Comparison of ENCODE assay signal across 8 mouse cellular contexts in the genomic region with DNA sequence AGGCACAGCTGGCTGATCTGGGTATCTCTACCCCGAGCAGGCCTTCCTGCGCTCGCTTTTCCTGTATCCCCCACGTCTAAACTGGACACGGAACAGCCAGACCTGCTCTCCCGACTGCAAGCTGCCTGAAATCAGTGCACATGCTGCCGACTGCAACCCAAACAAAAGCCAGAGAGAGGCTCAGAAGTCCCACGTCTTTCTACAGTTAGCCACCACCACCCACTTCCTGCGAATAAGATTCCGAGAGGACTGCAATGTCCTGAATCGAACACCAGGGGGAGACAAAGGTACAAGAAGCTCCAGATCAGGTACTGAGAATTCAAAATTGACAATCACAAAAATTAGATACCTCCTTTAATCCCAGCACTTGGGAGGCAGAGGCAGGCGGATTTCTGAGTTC. TPM values are rescaled to one million over a fixed set of nuclear protein-coding genes. Genes with fewer than 3 reads are reported as not detected.
A peak's percentile ranks its signal among the peaks of the same experiment; 100 is the strongest.
DNase-seq lines count a peak whose midpoint lies in the region; ATAC-seq lines count a peak whose summit lies in the region.

No protein-coding gene starts in this region.

- H3K4me3 ChIP-seq in heart, embryonic 12.5 days: peak overlapping the region; percentile 20; the same call in 1 of the 2 replicates
- H3K4me3 ChIP-seq in liver, embryonic 11.5 days (ENCODE audit: low read depth, low read length): no peak overlapping the region
- H3K4me3 ChIP-seq in stomach, embryonic 15.5 days (replicated peaks): no peak overlapping the region; the same call in 1 of the 2 replicates

- H3K27me3 ChIP-seq in heart, embryonic 12.5 days (replicated peaks): no peaks in the 10 kb centered on the region
- H3K27me3 ChIP-seq in liver, embryonic 11.5 days (replicated peaks; ENCODE audit: control insufficient read depth, insufficient read depth, low read length): no peaks in the 10 kb centered on the region
- H3K27me3 ChIP-seq in stomach, embryonic 15.5 days (replicated peaks): no peaks in the 10 kb centered on the region

- H3K36me3 ChIP-seq in heart, embryonic 12.5 days: no peaks in the 10 kb centered on the region
- H3K36me3 ChIP-seq in liver, embryonic 11.5 days (ENCODE audit: control insufficient read depth, insufficient read depth, low read length): no peaks in the 10 kb centered on the region
- no peaks in the 10 kb centered on the region for H3K36me3 ChIP-seq in stomach, embryonic 15.5 days

- H3K4me1 ChIP-seq in heart, embryonic 12.5 days (replicated peaks): no peaks in the 10 kb centered on the region
- H3K4me1 ChIP-seq in liver, embryonic 11.5 days (replicated peaks; ENCODE audit: control insufficient read depth, insufficient read depth, low read length): no peaks in the 10 kb centered on the region
- no peaks in the 10 kb centered on the region for H3K4me1 ChIP-seq in stomach, embryonic 15.5 days

- ATAC-seq in heart, embryonic 12.5 days (ENCODE audit: insufficient number of reproducible peaks, low FRiP score): no peak
- 0 out of 2 replicates have a peak, but pooled peaks have one; percentile 12 for ATAC-seq in liver, embryonic 11.5 days (replicated peaks; ENCODE audit: low FRiP score)
- ATAC-seq in stomach, embryonic 15.5 days (ENCODE audit: insufficient read depth, low FRiP score, low read depth): no peak

- whole genome bisulfite sequencing in heart, embryonic 12.5 days: 17% methylated on average over 12 of the region's 12 CpGs
- 22% methylated on average over 12 of the region's 12 CpGs for WGBS in liver, embryonic 11.5 days
- WGBS in stomach, embryonic 15.5 days: 21% methylated on average over 12 of the region's 12 CpGs

- H3K27ac ChIP-seq in heart, embryonic 12.5 days (ENCODE audit: poor library complexity, severe bottlenecking): no peak overlapping the region
- no peak overlapping the region for H3K27ac ChIP-seq in liver, embryonic 11.5 days (ENCODE audit: low read depth, low read length)
- no peak overlapping the region for H3K27ac ChIP-seq in stomach, embryonic 15.5 days

- 0 out of 2 replicates have a peak, but pooled peaks cover 5% of the 10 kb centered on the region for H3K9me3 ChIP-seq in heart, embryonic 12.5 days (replicated peaks)
- H3K9me3 ChIP-seq in liver, embryonic 11.5 days (ENCODE audit: control insufficient read depth, low read length): 0 out of 2 replicates have a peak, but pooled peaks cover 2% of the 10 kb centered on the region
- H3K9me3 ChIP-seq in stomach, embryonic 15.5 days: no peaks in the 10 kb centered on the region

- no peak overlapping the region for H3K9ac ChIP-seq in heart, embryonic 12.5 days
- H3K9ac ChIP-seq in liver, embryonic 11.5 days (ENCODE audit: low read depth, low read length): no peak overlapping the region
- H3K9ac ChIP-seq in stomach, embryonic 15.5 days: no peak overlapping the region; the same call in 1 of the 2 replicates

- peak overlapping the region; percentile 57 for H3K4me2 ChIP-seq in heart, embryonic 12.5 days
- peak overlapping the region; percentile 52 for H3K4me2 ChIP-seq in liver, embryonic 11.5 days
- peak overlapping the region; percentile 44 for H3K4me2 ChIP-seq in stomach, embryonic 15.5 days

- DNase-seq in B cell, adult 2 months: peak; percentile 80 to 84
- peak; percentile 49 to 50 for DNase-seq in adrenal gland, adult 18-20 months (ENCODE audit: low spot score in 2 of 2)
- peak; percentile 77 for DNase-seq in embryo, embryonic 9.5 days (ENCODE audit: extremely low spot score)
- peak; percentile 78 for DNase-seq in kidney, postnatal 14 days
- DNase-seq in liver, embryonic 11.5 days (ENCODE audit: low spot score): peak; percentile 66
- peak; percentile 72 for DNase-seq in neural tube, embryonic 10.5 days (ENCODE audit: extremely low spot score, low spot score)

RNA-seq across cellular contexts. Expression of a gene that starts 13.8 kb away (rescaled TPM):
- total RNA-seq in adrenal gland, adult 18-20 months (2021): 10 to 100 TPM; 18.9 to 19.1 TPM
- 34.0 and 35.7 TPM in 2 replicates for polyA plus RNA-seq in heart, embryonic 12.5 days (2016; fragmentation: Nextera tagmentation; extraction: Ambion mirVana)
- 128 and 131 TPM in 2 replicates for polyA plus RNA-seq in liver, embryonic 11.5 days (2014; fragmentation: Nextera tagmentation; extraction: Ambion mirVana)
- 44.8 and 50.6 TPM in 2 replicates for polyA plus RNA-seq in stomach, embryonic 15.5 days (2015; fragmentation: Nextera tagmentation; extraction: Ambion mirVana)

RNA-seq across cellular contexts. Expression of a gene that starts 13.8 kb away (rescaled TPM):
- total RNA-seq in adrenal gland, adult 18-20 months (2021): 10 to 100 TPM; 16.8 to 23.7 TPM
- 20.6 and 24.1 TPM in 2 replicates for polyA plus RNA-seq in heart, embryonic 12.5 days (2016; fragmentation: Nextera tagmentation; extraction: Ambion mirVana)
- 37.1 and 44.6 TPM in 2 replicates for polyA plus RNA-seq in liver, embryonic 11.5 days (2014; fragmentation: Nextera tagmentation; extraction: Ambion mirVana)
- polyA plus RNA-seq in stomach, embryonic 15.5 days (2015; fragmentation: Nextera tagmentation; extraction: Ambion mirVana): 22.1 and 24.2 TPM in 2 replicates
